Mouse (Mus musculus): Measurements from ENCODE around the gene Orm1. TPM values are rescaled to one million over a fixed set of nuclear protein-coding genes. Genes with fewer than 3 reads are reported as not detected.
A peak's percentile ranks its signal among the peaks of the same experiment; 100 is the strongest.

Orm1 gene
- total and polyA plus RNA-seq, 3 experiments, result not detected

GRCm38 (mm10) chr4:63371890-63372289 lies 27.5 kb downstream of the Orm1 start:
- H3K36me3 ChIP-seq (replicated peaks in 1 of 2; ENCODE audit: control insufficient read depth in 1 of 2, insufficient read depth in 1 of 2, low read length in 1 of 2), result peaks cover 95 to 99% of the 10 kb centered on the region in 2 experiments
- H3K4me2 ChIP-seq (ENCODE audit: insufficient read depth, low read depth, poor library complexity, severe bottlenecking), result no peak overlapping the region
- H3K4me1 ChIP-seq (ENCODE audit: control insufficient read depth in 1 of 2, insufficient read depth in 2 of 2), result peaks cover 0 to 24% of the 10 kb centered on the region in 2 experiments; a peak in 2 of 4 replicates
- peak; percentile 86 for DNase-seq (ENCODE audit: extremely low read depth)
- no peak overlapping the region for H3K4me3 ChIP-seq (replicated peaks in 1 of 3; ENCODE audit: low read depth in 2 of 3, low read length in 2 of 3, poor library complexity in 1 of 3)
- H3K27me3 ChIP-seq (replicated peaks), result no peaks in the 10 kb centered on the region
- dilution Hi-C loops (cut with MboI; ENCODE audit: extremely low pct_ligation_motif_present, extremely low pct_unique_long_range_greater_than_20kb, low sequenced_read_pairs), result no loop called here
- H3K27ac ChIP-seq (ENCODE audit: insufficient read depth, low read depth), result no peak overlapping the region
- TF ChIP-seq MYC (IDR thresholded peaks at IDR 0.05; ENCODE audit: low read depth, low read length) (0 out of 2 replicates have a peak, but pooled peaks have one; percentile 44), CTCF (conservative IDR thresholded peaks at IDR 0.05 in 1 of 2, IDR thresholded peaks at IDR 0.05 in 1 of 2; ENCODE audit: low read depth in 2 of 2, low read length in 2 of 2) (peak; percentile 33 to 70; a peak in 3 of 4 replicates), RAD21 (IDR thresholded peaks at IDR 0.05; ENCODE audit: low read depth, low read length) (peak; percentile 38), JUND (conservative IDR thresholded peaks at IDR 0.05; ENCODE audit: low read depth, low read length) (no peak), USF2 (conservative IDR thresholded peaks at IDR 0.05; ENCODE audit: low read depth, low read length) (no peak), SMC3 (IDR thresholded peaks at IDR 0.05; ENCODE audit: low read depth, low read length) (peak; percentile 51), SIN3A (IDR thresholded peaks at IDR 0.05; ENCODE audit: low read length) (no peak), TCF12 (IDR thresholded peaks at IDR 0.05; ENCODE audit: low read depth, low read length) (no peak)
- in situ Hi-C loops (cut with MboI; ENCODE audit: low pct_ligation_motif_present, low pct_unique_long_range_greater_than_20kb, low sequenced_read_pairs), result loop anchor here (5.0 kb wide), 1 partner anchor 35 kb away; no protein-coding TSS in a partner anchor
- H3K9me3 ChIP-seq (replicated peaks; ENCODE audit: low read length), result peaks cover 1% of the 10 kb centered on the region
- H3K9ac ChIP-seq (ENCODE audit: insufficient read depth, low read depth), result no peak overlapping the region
- H3K79me2 ChIP-seq (replicated peaks; ENCODE audit: control insufficient read depth, extremely low read depth, insufficient read depth, poor library complexity, severe bottlenecking), result 0 out of 2 replicates have a peak, but pooled peaks cover 2% of the 10 kb centered on the region

- Histone ChIP-seq H3K4me3 (replicated peaks in 1 of 3; ENCODE audit: low read depth in 2 of 3, low read length in 2 of 3, poor library complexity in 1 of 3) (no peak overlapping the region), H3K36me3 (replicated peaks in 1 of 2; ENCODE audit: control insufficient read depth in 1 of 2, insufficient read depth in 1 of 2, low read length in 1 of 2) (peaks cover 97 to 100% of the 10 kb centered on the region in 2 experiments), H3K79me2 (replicated peaks; ENCODE audit: control insufficient read depth, extremely low read depth, insufficient read depth, poor library complexity, severe bottlenecking) (0 out of 2 replicates have a peak, but pooled peaks cover 2% of the 10 kb centered on the region), H3K27ac (ENCODE audit: insufficient read depth, low read depth) (no peak overlapping the region), H3K9ac (ENCODE audit: insufficient read depth, low read depth) (no peak overlapping the region), H3K4me2 (ENCODE audit: insufficient read depth, low read depth, poor library complexity, severe bottlenecking) (no peak overlapping the region), H3K4me1 (ENCODE audit: control insufficient read depth in 1 of 2, insufficient read depth in 2 of 2) (peaks cover 0 to 21% of the 10 kb centered on the region in 2 experiments; a peak in 2 of 4 replicates), H3K27me3 (replicated peaks) (no peaks in the 10 kb centered on the region), H3K9me3 (replicated peaks; ENCODE audit: low read length) (peaks cover 1% of the 10 kb centered on the region)
- no peak for DNase-seq (ENCODE audit: extremely low read depth)
- TF ChIP-seq MYC (IDR thresholded peaks at IDR 0.05; ENCODE audit: low read depth, low read length) (no peak), HCFC1 (IDR thresholded peaks at IDR 0.05; ENCODE audit: low read depth, low read length) (no peak), EP300 (IDR thresholded peaks at IDR 0.05; ENCODE audit: low read length) (no peak)
- dilution Hi-C loops (cut with MboI; ENCODE audit: extremely low pct_ligation_motif_present, extremely low pct_unique_long_range_greater_than_20kb, low sequenced_read_pairs) (no loop called here), in situ Hi-C loops (cut with MboI; ENCODE audit: low pct_ligation_motif_present, low pct_unique_long_range_greater_than_20kb, low sequenced_read_pairs) (loop anchor here (5.0 kb wide), 1 partner anchor 34 kb away; no protein-coding TSS in a partner anchor)
These were observed 29.0 kb downstream of the Orm1 start for GRCm38 (mm10) chr4:63373404-63373803.

GRCm38 (mm10) chr4:63374331-63374730 lies 30.0 kb downstream of the Orm1 start:
- DNase-seq (ENCODE audit: extremely low read depth), result no peak
- H3K9me3 ChIP-seq (replicated peaks; ENCODE audit: low read length), result no peaks in the 10 kb centered on the region
- H3K79me2 ChIP-seq (replicated peaks; ENCODE audit: control insufficient read depth, extremely low read depth, insufficient read depth, poor library complexity, severe bottlenecking), result 0 out of 2 replicates have a peak, but pooled peaks cover 2% of the 10 kb centered on the region
- dilution Hi-C loops (cut with MboI; ENCODE audit: extremely low pct_ligation_motif_present, extremely low pct_unique_long_range_greater_than_20kb, low sequenced_read_pairs) (no loop called here), in situ Hi-C loops (cut with MboI; ENCODE audit: low pct_ligation_motif_present, low pct_unique_long_range_greater_than_20kb, low sequenced_read_pairs) (loop anchor here (5.0 kb wide), 1 partner anchor 33 kb away; no protein-coding TSS in a partner anchor)
- H3K4me3 ChIP-seq (replicated peaks in 1 of 3; ENCODE audit: low read depth in 2 of 3, low read length in 2 of 3, poor library complexity in 1 of 3), result no peak overlapping the region
- no peaks in the 10 kb centered on the region for H3K27me3 ChIP-seq (replicated peaks)
- peaks cover 0 to 16% of the 10 kb centered on the region in 2 experiments; a peak in 2 of 4 replicates for H3K4me1 ChIP-seq (ENCODE audit: control insufficient read depth in 1 of 2, insufficient read depth in 2 of 2)
- H3K4me2 ChIP-seq (ENCODE audit: insufficient read depth, low read depth, poor library complexity, severe bottlenecking), result no peak overlapping the region
- peaks cover 98 to 100% of the 10 kb centered on the region in 2 experiments for H3K36me3 ChIP-seq (replicated peaks in 1 of 2; ENCODE audit: control insufficient read depth in 1 of 2, insufficient read depth in 1 of 2, low read length in 1 of 2)
- H3K27ac ChIP-seq (ENCODE audit: insufficient read depth, low read depth), result no peak overlapping the region
- H3K9ac ChIP-seq (ENCODE audit: insufficient read depth, low read depth), result no peak overlapping the region
- TF ChIP-seq E2F4 (IDR thresholded peaks at IDR 0.05; ENCODE audit: insufficient replicate concordance, low read depth, low read length), result no peak
- TF ChIP-seq RAD21 (IDR thresholded peaks at IDR 0.05; ENCODE audit: low read depth, low read length), result no peak

All from CH12.LX (cell line).